Mouse (Mus musculus) adrenal gland, adult 2 months (tissue): Measurements from ENCODE around the gene Cdhr3. TPM values are rescaled to one million over a fixed set of nuclear protein-coding genes. Genes with fewer than 3 reads are reported as not detected.
"Not testable (repeated sequence)": the region's sequence is repeated elsewhere in the genome, so short reads cannot be mapped to it uniquely, and the experiment has no call there.

Source experiments
- DNase-seq: peaks from one replicate; pipeline ENCODE4 v3.0.0; 2021
- polyA plus RNA-seq: library from polyadenylated mRNA; depleted of rRNA; stranded (reverse); fragments of >200 nt; gene quantifications from 2 replicates; pipeline ENCODE4 v1.2.3, GENCODE M21; 2012
- total RNA-seq, 2 experiments: library from RNA; stranded (reverse); gene quantifications; 2 replicates each; pipeline ENCODE4 v1.2.3; 2021

Gene Cdhr3
- total and polyA plus RNA-seq, 3 experiments, result not detected

- DNase-seq, result no peak
Observed at GRCm38 (mm10) chr12:33076309-33076708, 16.4 kb downstream of the Cdhr3 start.

GRCm38 (mm10) chr12:33071901-33072672, 20.6 kb downstream of the Cdhr3 start:
- no peak for DNase-seq

GRCm38 (mm10) chr12:33068977-33069376, 23.7 kb downstream of the Cdhr3 start:
- DNase-seq, result no peak

- DNase-seq, result no peak
Observed at GRCm38 (mm10) chr12:33066355-33066754, 26.3 kb downstream of the Cdhr3 start.

GRCm38 (mm10) chr12:33065162-33065561, 27.5 kb downstream of the Cdhr3 start:
- no peak for DNase-seq

DNA sequence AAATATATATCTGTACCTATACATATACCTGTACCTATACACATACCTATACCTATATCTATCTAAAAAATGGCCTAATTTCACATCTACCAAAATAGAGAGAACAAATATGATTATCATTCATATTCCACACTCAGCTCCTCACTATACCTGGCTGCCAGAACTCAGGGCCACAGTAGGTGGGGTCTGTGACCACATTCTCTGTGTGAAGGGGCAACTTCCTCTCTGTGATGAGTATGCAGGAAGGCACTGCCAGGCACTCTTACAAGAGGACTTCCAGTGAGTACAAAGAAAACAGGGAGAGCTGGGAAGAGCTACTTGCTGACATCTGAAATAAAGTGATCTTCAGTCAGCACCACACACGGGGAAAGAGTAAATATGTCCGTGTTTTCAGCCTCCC, 28.4 kb downstream of the Cdhr3 start:
- no peak for DNase-seq

GRCm38 (mm10) chr12:33063250-33063649, 29.4 kb downstream of the Cdhr3 start:
- no peak for DNase-seq

DNA sequence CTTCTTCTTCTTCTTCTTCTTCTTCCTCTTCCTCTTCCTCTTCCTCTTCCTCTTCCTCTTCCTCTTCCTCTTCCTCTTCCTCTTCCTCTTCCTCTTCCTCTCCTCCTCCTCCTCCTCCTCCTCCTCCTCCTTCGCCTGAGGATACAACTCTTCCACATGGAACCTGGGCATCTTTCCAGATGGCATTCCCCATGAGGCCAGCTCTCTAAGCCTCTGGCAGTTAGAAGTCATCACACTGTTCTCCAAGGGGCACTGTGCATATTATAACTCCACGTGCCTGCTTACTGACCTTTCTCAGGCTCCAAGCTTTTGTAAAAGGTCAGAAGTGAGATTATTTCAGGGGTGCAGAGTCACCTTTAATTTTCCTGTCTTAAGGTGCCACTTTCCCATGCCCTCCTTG, 30.3 kb downstream of the Cdhr3 start:
- DNase-seq, result not testable (repeated sequence)

GRCm38 (mm10) chr12:33061651-33062050, 31.0 kb downstream of the Cdhr3 start:
- DNase-seq, result no peak

GRCm38 (mm10) chr12:33057231-33058048, 35.2 kb downstream of the Cdhr3 start:
- DNase-seq, result peak; percentile 59

DNA sequence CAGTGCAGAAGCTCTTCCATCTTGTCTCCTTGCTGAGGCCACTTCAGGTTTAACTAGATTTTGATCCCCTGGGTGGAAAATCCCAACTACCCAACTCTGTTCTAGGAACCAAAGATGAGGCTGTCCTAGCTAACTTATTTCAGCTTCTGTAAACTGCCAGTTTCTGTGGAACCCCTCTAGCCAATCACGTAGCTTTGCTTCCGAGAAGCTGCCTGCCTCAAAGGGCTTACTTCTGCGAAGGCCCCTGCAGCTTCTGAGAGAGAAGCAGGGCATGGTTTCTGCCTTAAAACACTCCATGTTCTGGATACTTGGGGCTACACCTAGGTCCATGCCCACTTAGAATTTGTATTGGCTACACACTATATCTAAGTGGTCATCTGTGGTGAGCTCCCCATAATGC, 36.1 kb downstream of the Cdhr3 start:
- no peak for DNase-seq

GRCm38 (mm10) chr12:33056074-33056473, 36.6 kb downstream of the Cdhr3 start:
- DNase-seq, result no peak

DNA sequence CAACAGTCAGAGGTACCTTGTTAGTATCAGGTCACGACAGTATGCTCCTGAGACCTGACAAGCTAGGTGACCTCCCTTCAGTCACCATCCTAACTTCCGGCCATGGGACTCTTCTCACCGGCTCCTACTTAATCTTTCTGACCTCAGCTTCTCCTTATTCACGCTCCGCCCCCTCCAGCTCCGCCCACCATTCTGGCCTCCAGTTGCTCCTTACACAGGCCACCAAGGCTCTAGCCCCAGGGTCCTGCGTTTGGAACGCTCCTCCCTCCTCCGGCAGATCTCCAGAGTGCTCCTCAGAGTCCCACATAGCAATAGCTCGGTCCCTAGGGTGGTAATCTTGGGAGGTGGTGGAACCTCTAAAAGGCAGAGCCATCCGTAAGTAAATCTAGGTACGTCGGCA, 38.9 kb downstream of the Cdhr3 start:
- no peak for DNase-seq

DNA sequence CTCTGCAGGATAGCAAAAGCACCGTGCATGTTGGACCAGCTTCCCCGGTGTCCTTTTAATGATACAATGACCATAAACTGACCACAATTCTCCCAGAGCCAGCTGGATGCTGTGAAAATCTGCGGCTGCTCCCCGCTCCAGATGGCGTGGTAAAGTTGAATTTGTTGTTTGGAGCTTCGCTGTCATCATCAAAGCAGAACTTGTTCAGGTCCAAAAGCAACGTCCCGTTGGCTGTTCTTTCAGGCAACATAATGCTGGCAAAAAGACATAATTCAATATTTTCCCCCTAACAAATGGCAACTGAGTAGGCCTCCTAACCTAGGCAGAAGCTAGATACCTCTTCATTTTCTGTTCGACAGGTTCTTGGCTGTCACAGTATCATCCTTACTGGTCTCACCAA, 39.4 kb downstream of the Cdhr3 start:
- DNase-seq, result no peak

DNA sequence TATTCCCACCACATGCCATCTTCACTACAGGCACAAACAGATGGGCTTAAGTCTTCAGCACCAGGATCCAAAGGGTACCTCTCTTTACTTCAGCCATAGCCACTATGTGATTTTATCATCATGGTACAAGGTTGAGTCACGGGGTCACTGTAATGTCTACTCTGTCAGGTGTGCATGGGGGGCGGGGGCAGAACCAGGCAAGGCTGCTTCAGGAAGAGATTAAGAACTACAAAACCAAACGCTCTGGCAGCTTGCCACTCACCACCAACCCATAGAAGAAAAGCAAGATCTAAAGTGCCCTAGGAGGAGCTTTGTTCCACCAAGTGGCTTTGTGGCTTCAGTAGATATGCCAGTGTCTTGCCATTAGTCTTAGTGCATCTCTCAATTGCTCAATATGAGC, 44.3 kb downstream of the Cdhr3 start:
- DNase-seq, result no peak

GRCm38 (mm10) chr12:33046434-33046833, 46.2 kb downstream of the Cdhr3 start:
- DNase-seq, result peak; percentile 51

DNA sequence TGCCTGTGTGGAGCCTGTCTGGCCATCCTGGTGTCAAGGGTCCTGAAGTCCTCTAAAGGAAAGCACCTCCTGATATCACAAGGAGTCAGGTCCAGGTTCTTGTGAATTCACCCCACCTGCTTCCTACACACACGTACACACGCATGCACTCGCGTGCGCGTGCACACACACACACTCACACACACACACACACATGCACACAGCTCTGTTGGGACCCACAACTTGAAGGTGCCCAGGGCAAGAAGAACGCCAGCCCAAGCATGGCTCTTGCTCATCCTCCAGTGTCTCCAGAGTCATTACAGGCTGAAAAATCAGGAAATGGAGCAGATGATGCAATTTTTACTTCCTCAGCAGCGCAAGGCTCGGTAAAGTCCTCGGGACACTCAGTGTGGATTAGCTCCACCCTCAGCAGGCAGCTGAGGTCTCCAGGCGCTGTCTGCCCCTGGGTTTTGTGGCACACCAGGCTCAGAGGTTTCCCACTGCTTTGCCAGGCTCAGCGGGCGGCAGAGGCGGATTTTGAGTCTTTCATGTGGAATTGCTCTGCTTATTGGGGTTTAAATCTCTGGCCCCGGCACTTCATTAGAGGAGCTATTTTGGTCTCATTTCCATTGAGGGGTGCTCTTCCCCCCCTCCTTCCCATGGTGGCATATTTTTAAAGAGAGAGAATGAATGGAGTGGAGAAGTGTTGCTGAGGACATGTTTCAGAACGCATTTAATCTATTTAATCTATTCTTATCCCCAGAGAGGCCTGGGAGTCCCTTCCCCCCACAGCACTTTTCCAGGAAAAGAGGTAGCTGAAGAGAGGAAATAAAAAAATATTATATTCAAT, 46.9 kb downstream of the Cdhr3 start:
- peak; percentile 54 for DNase-seq

DNA sequence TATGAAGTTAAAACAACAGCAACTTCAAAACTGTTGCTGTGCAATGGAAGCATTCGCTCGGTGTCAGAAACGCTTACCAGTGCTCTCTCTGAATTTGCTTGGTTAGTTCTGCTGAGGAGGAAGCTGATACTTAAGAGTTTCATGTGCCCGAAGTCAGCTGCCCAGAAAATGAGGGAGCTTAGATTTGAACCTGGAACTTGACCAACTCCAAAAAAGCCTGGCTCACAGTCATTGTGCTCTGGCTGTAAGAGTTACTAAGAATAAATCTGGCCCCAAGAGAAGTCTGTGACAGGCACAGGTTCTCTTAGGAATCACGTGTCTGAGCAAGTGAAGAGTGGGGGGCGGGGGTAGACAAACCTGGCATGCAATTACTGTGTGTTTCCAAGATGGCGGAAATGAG, 51.2 kb downstream of the Cdhr3 start:
- no peak for DNase-seq

- DNase-seq, result no peak
Observed at GRCm38 (mm10) chr12:33040811-33041210, 51.9 kb downstream of the Cdhr3 start.

GRCm38 (mm10) chr12:33038676-33039075, 54.0 kb downstream of the Cdhr3 start:
- DNase-seq, result no peak

DNA sequence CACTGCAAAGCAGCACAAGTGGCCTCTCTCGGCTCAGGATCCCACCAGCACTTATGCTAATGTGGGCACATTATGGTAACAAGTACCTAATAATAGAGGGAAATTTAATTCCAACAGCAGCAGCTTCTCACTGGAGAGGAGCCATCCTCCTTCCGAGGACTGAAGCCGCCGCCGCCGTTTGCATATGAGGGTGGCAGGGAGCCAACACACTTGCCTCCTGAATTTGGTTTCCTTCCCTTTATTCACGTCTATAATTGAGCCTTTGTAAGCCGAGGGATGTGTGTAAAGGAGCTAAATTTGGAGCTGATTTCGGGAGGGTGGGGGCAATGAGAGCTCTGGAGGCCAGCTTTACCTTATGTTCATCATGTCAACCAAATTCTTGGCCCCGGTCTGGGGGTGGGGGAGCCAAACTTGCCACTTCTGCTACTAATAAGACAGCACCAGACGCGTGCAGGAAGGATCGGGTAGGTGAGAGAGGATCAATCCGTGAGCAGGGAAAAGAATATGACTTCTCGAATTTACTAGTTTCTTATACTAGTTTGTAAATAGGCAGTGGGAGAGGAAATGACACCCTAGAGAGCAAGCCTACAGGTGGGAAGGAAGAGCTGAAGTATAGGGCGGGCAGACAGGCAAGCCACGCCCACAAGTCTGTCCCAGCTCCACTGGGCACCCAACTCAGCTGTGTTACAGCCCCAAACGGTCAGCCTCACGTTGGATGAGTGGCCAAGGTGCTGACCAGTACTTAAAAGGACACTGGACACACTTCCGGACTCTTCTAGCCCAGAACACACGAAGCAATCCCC, 56.8 kb downstream of the Cdhr3 start:
- no peak for DNase-seq
